Mouse (Mus musculus) limb, embryonic 15.5 days (tissue): Measurements from ENCODE around the gene Tpo. TPM values are rescaled to one million over a fixed set of nuclear protein-coding genes. Genes with fewer than 3 reads are reported as not detected.

Experiments used
- ATAC-seq: fragments of 200-750 bp; cut with Nextera tagmentation; 2 replicates; pipeline ENCODE4 v1.8.0; 2017; ENCODE audit warnings: low read depth, moderate TSS enrichment; ENCODE audit not compliant: insufficient number of reproducible peaks, low FRiP score, low TSS enrichment
- H3K27ac ChIP-seq: fragments of 300-500 bp; sonication (generic); 2 replicates; pipeline ENCODE4 v1.5.1; 2015; ENCODE audit warnings: moderate library complexity, mild to moderate bottlenecking, inconsistent platforms
- H3K27me3 ChIP-seq: fragments of 300-500 bp; sonication (generic); 2 replicates; pipeline ENCODE4 v1.6.1; 2015; ENCODE audit warnings: inconsistent platforms
- H3K36me3 ChIP-seq: fragments of 300-500 bp; sonication (generic); 2 replicates; pipeline ENCODE4 v1.6.1; 2015; ENCODE audit warnings: inconsistent platforms
- H3K4me1 ChIP-seq: fragments of 300-500 bp; sonication (generic); 2 replicates; pipeline ENCODE4 v1.6.1; 2015; ENCODE audit warnings: inconsistent platforms
- H3K4me2 ChIP-seq: fragments of 300-500 bp; sonication (generic); 2 replicates; pipeline ENCODE4 v1.6.1; 2015; ENCODE audit warnings: mild to moderate bottlenecking, inconsistent platforms
- H3K4me3 ChIP-seq: fragments of 300-500 bp; sonication (generic); 2 replicates; pipeline ENCODE4 v1.5.1; 2015; ENCODE audit warnings: mild to moderate bottlenecking, inconsistent platforms
- H3K9ac ChIP-seq: fragments of 300-500 bp; sonication (generic); 2 replicates; pipeline ENCODE4 v1.6.1; 2015; ENCODE audit warnings: inconsistent platforms
- H3K9me3 ChIP-seq: fragments of 300-500 bp; sonication (generic); 2 replicates; pipeline ENCODE4 v1.6.1; 2016; ENCODE audit warnings: inconsistent platforms
- WGBS: fragments of 180-500 bp; shearing (Covaris S2); methylation state at CpG from one replicate; pipeline ENCODE4 v1.1.7; 2015; 5-methylcytosine and 5-hydroxymethylcytosine counted together
- polyA plus RNA-seq: library from polyadenylated mRNA; unstranded; fragments of >200 nt; fragmentation: Nextera tagmentation; extraction: Ambion mirVana; gene quantifications from 2 replicates; pipeline ENCODE4 v1.2.1, GENCODE M21; 2015

Gene Tpo
- polyA plus RNA-seq, 1 experiment from 2014 or later = not detected

GRCm38 (mm10) chr12:30069321-30069720 is 63.1 kb downstream of the Tpo start:
- H3K27me3 ChIP-seq = no peaks in the 10 kb centered on the region
- 46% methylated on average over 2 of the region's 2 CpGs for WGBS
- H3K4me3 ChIP-seq = no peak overlapping the region
- ATAC-seq = no peak
- no peak overlapping the region for H3K4me2 ChIP-seq
- H3K27ac ChIP-seq = no peak overlapping the region
- H3K9me3 ChIP-seq = no peaks in the 10 kb centered on the region
- H3K4me1 ChIP-seq = no peaks in the 10 kb centered on the region
- H3K9ac ChIP-seq = no peak overlapping the region
- no peaks in the 10 kb centered on the region for H3K36me3 ChIP-seq

GRCm38 (mm10) chr12:30067806-30068205 is 64.6 kb downstream of the Tpo start:
- ATAC-seq = no peak
- Histone ChIP-seq H3K9me3 (no peaks in the 10 kb centered on the region), H3K4me3 (no peak overlapping the region), H3K27ac (no peak overlapping the region), H3K9ac (no peak overlapping the region), H3K4me2 (no peak overlapping the region), H3K4me1 (no peaks in the 10 kb centered on the region), H3K36me3 (no peaks in the 10 kb centered on the region), H3K27me3 (no peaks in the 10 kb centered on the region)
- 67% methylated on average over 2 of the region's 2 CpGs for WGBS

- H3K27me3 ChIP-seq = no peaks in the 10 kb centered on the region
- no peaks in the 10 kb centered on the region for H3K9me3 ChIP-seq
- WGBS = 33% methylated on average over 6 of the region's 6 CpGs
- no peak overlapping the region for H3K27ac ChIP-seq
- H3K4me1 ChIP-seq = 0 out of 2 replicates have a peak, but pooled peaks cover 6% of the 10 kb centered on the region
- no peak overlapping the region for H3K4me3 ChIP-seq
- H3K9ac ChIP-seq = no peak overlapping the region
- no peaks in the 10 kb centered on the region for H3K36me3 ChIP-seq
- no peak overlapping the region for H3K4me2 ChIP-seq
- no peak for ATAC-seq
These were observed 70.3 kb downstream of the Tpo start for GRCm38 (mm10) chr12:30062118-30062505.

- ATAC-seq = no peak
- no peak overlapping the region for H3K4me3 ChIP-seq
- H3K27me3 ChIP-seq = no peaks in the 10 kb centered on the region
- H3K4me2 ChIP-seq = no peak overlapping the region
- H3K36me3 ChIP-seq = no peaks in the 10 kb centered on the region
- H3K4me1 ChIP-seq = 0 out of 2 replicates have a peak, but pooled peaks cover 6% of the 10 kb centered on the region
- 26% methylated on average over 1 of the region's 1 CpGs for WGBS
- no peak overlapping the region for H3K27ac ChIP-seq
- H3K9me3 ChIP-seq = no peaks in the 10 kb centered on the region
- H3K9ac ChIP-seq = no peak overlapping the region
These were observed 70.8 kb downstream of the Tpo start for GRCm38 (mm10) chr12:30061503-30062117.

- no peaks in the 10 kb centered on the region for H3K27me3 ChIP-seq
- H3K9ac ChIP-seq = no peak overlapping the region
- no peak overlapping the region for H3K4me3 ChIP-seq
- 23% methylated on average over 6 of the region's 6 CpGs for WGBS
- no peak overlapping the region for H3K27ac ChIP-seq
- ATAC-seq = no peak
- H3K4me2 ChIP-seq = no peak overlapping the region
- no peaks in the 10 kb centered on the region for H3K36me3 ChIP-seq
- 0 out of 2 replicates have a peak, but pooled peaks cover 6% of the 10 kb centered on the region for H3K4me1 ChIP-seq
- no peaks in the 10 kb centered on the region for H3K9me3 ChIP-seq
These were observed 74.4 kb downstream of the Tpo start for GRCm38 (mm10) chr12:30058044-30058443.

GRCm38 (mm10) chr12:30054761-30055540 is 77.5 kb downstream of the Tpo start:
- Histone ChIP-seq H3K9me3 (no peaks in the 10 kb centered on the region), H3K27ac (no peak overlapping the region), H3K4me1 (0 out of 2 replicates have a peak, but pooled peaks cover 6% of the 10 kb centered on the region), H3K4me3 (no peak overlapping the region), H3K9ac (no peak overlapping the region), H3K27me3 (no peaks in the 10 kb centered on the region), H3K36me3 (no peaks in the 10 kb centered on the region), H3K4me2 (no peak overlapping the region)
- ATAC-seq = no peak
- 76% methylated on average over 11 of the region's 11 CpGs for WGBS

- Histone ChIP-seq H3K4me3 (no peak overlapping the region), H3K4me1 (no peaks in the 10 kb centered on the region), H3K9me3 (no peaks in the 10 kb centered on the region), H3K9ac (no peak overlapping the region), H3K27ac (no peak overlapping the region), H3K36me3 (no peaks in the 10 kb centered on the region), H3K4me2 (no peak overlapping the region), H3K27me3 (no peaks in the 10 kb centered on the region)
- ATAC-seq = no peak
- WGBS = 18% methylated on average over 4 of the region's 4 CpGs
These were observed 82.2 kb downstream of the Tpo start for GRCm38 (mm10) chr12:30050235-30050634.

GRCm38 (mm10) chr12:30049818-30050217 is 82.6 kb downstream of the Tpo start:
- 81% methylated on average over 9 of the region's 9 CpGs for WGBS
- no peak for ATAC-seq
- H3K27ac ChIP-seq = no peak overlapping the region

GRCm38 (mm10) chr12:30048848-30049247 is 83.6 kb downstream of the Tpo start:
- ATAC-seq = no peak
- H3K4me3 ChIP-seq = no peak overlapping the region
- no peak overlapping the region for H3K4me2 ChIP-seq
- H3K9me3 ChIP-seq = no peaks in the 10 kb centered on the region
- 88% methylated on average over 6 of the region's 6 CpGs for WGBS
- H3K4me1 ChIP-seq = no peaks in the 10 kb centered on the region
- H3K9ac ChIP-seq = no peak overlapping the region
- no peak overlapping the region for H3K27ac ChIP-seq
- H3K27me3 ChIP-seq = no peaks in the 10 kb centered on the region
- no peaks in the 10 kb centered on the region for H3K36me3 ChIP-seq

More at GRCm38 (mm10) chr12:30049818-30050217, 82.6 kb downstream of the Tpo start:
- H3K9me3 ChIP-seq = no peaks in the 10 kb centered on the region
- H3K36me3 ChIP-seq = no peaks in the 10 kb centered on the region
- H3K4me1 ChIP-seq = no peaks in the 10 kb centered on the region
- H3K4me2 ChIP-seq = no peak overlapping the region
- H3K27me3 ChIP-seq = no peaks in the 10 kb centered on the region
- no peak overlapping the region for H3K4me3 ChIP-seq
- no peak overlapping the region for H3K9ac ChIP-seq

GRCm38 (mm10) chr12:30040150-30040549 is 92.3 kb downstream of the Tpo start:
- Histone ChIP-seq H3K4me3 (no peak overlapping the region), H3K9ac (no peak overlapping the region), H3K4me2 (no peak overlapping the region), H3K27ac (no peak overlapping the region), H3K9me3 (no peaks in the 10 kb centered on the region), H3K4me1 (peaks cover 11% of the 10 kb centered on the region), H3K36me3 (no peaks in the 10 kb centered on the region), H3K27me3 (no peaks in the 10 kb centered on the region)
- 18% methylated on average over 4 of the region's 4 CpGs for WGBS
- ATAC-seq = no peak

GRCm38 (mm10) chr12:30039565-30039964 is 92.9 kb downstream of the Tpo start:
- Histone ChIP-seq H3K9ac (no peak overlapping the region), H3K9me3 (no peaks in the 10 kb centered on the region), H3K4me3 (no peak overlapping the region), H3K4me1 (peaks cover 11% of the 10 kb centered on the region), H3K27ac (no peak overlapping the region), H3K4me2 (no peak overlapping the region), H3K36me3 (no peaks in the 10 kb centered on the region), H3K27me3 (no peaks in the 10 kb centered on the region)
- ATAC-seq = no peak
- WGBS = 35% methylated on average over 4 of the region's 4 CpGs

GRCm38 (mm10) chr12:30036569-30037055 is 95.8 kb downstream of the Tpo start:
- 76% methylated on average over 4 of the region's 4 CpGs for WGBS
- H3K9ac ChIP-seq = no peak overlapping the region
- ATAC-seq = no peak

More at GRCm38 (mm10) chr12:30036569-30037055, 95.8 kb downstream of the Tpo start:
- Histone ChIP-seq H3K4me3 (no peak overlapping the region), H3K4me2 (no peak overlapping the region), H3K27me3 (no peaks in the 10 kb centered on the region), H3K36me3 (no peaks in the 10 kb centered on the region), H3K4me1 (peaks cover 11% of the 10 kb centered on the region), H3K27ac (peak overlapping the region; percentile 54), H3K9me3 (no peaks in the 10 kb centered on the region)
